Mouse (Mus musculus): ENCODE data around the gene Npr2. TPM values are rescaled to one million over a fixed set of nuclear protein-coding genes. Genes with fewer than 3 reads are reported as not detected.

Npr2 gene
- polyA plus RNA-seq, 1 experiment from 2014 or later = 29.7 TPM

DNA sequence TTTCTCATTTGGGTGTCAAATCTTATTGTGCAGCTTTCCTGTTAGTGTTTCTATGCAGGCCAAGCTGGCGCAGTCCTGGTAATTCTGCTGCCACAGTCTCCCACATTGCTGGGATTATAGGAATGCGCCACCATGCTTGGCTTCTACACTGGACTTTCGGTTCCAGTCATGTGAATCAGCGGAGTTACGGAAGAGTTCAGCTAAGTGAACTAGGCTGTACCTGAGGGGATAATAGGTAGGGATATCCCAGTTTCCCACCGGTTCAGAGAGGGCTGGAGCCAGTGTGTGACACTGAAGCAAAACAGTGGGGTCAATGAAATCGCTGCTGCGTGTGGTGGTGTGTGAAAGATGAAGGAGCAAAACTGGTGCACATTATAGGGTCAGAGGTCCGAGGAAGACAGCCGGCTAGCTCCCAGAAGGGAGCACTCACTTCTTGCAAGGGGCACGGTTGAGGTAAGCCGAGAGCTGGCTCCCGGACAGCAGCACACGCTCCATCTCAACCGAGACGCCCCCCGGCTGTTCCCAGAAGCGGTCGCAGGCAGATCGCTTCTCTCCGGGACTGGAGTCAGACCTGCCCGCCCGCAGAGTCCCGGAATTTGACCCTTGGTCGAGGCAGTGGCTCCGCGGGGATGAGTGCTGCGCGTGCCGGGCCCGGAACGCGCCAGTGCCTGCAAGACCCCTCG lies 24.1 kb downstream of the Npr2 start:
- no peaks in the 10 kb centered on the region for H3K27me3 ChIP-seq
- peak overlapping the region; percentile 82 for H3K27ac ChIP-seq
- no peak for ATAC-seq (ENCODE audit: insufficient number of reproducible peaks, insufficient read depth, low FRiP score, low TSS enrichment)
- H3K9me3 ChIP-seq = no peaks in the 10 kb centered on the region
- H3K9ac ChIP-seq = peak overlapping the region; percentile 75
- H3K4me3 ChIP-seq = peak overlapping the region; percentile 62
- H3K36me3 ChIP-seq = no peaks in the 10 kb centered on the region
- H3K4me1 ChIP-seq = peaks cover 19% of the 10 kb centered on the region
- peak overlapping the region; percentile 81 for H3K4me2 ChIP-seq (replicated peaks)
- 5% methylated on average over 34 of the region's 34 CpGs for WGBS

GRCm38 (mm10) chr4:43656339-43657109 lies 24.8 kb downstream of the Npr2 start, which contains the start of gene Hint2:
Gene Hint2 (minus strand): TSS chr4:43656466.
- Histone ChIP-seq H3K27me3 (0 out of 2 replicates have a peak, but pooled peaks cover 5% of the 10 kb centered on the region), H3K36me3 (no peaks in the 10 kb centered on the region), H3K27ac (peak within 1 kb of the TSS; percentile 82), H3K4me1 (peaks cover 19% of the 10 kb centered on the region), H3K9me3 (no peaks in the 10 kb centered on the region), H3K4me2 (replicated peaks) (peak within 1 kb of the TSS; percentile 81), H3K4me3 (peak within 1 kb of the TSS; percentile 62), H3K9ac (peak within 1 kb of the TSS; percentile 75)
- peak; percentile 95 for ATAC-seq (ENCODE audit: insufficient number of reproducible peaks, insufficient read depth, low FRiP score, low TSS enrichment)
- WGBS = under 1% methylated on average over 34 of the region's 34 CpGs

DNA sequence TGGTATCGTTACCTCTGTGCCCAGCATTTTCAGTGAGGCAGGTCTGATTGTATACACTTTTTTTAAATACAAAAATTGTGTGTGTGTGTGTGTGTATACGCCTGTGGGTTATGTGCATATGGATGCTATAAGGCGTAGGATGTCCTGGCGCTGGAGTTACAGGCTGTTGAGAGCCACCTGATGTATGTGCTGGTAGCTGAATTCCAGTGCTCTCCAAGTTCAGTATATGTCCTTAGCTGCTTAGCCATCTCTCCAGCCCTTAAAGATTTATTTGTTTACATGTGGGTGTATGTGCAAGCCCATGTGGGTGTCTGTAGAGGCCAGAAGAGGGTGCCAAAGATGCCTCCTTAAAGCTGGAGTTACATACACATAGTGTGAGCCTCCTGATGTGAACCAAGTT lies 25.4 kb downstream of the Npr2 start:
- H3K4me2 ChIP-seq (replicated peaks) = peak overlapping the region; percentile 81
- H3K36me3 ChIP-seq = no peaks in the 10 kb centered on the region
- WGBS = 53% methylated on average over 4 of the region's 4 CpGs
- H3K27ac ChIP-seq = no peak overlapping the region
- H3K9me3 ChIP-seq = no peaks in the 10 kb centered on the region
- H3K4me3 ChIP-seq = peak overlapping the region; percentile 62; the same call in 1 of the 2 replicates
- no peak for ATAC-seq (ENCODE audit: insufficient number of reproducible peaks, insufficient read depth, low FRiP score, low TSS enrichment)
- no peak overlapping the region for H3K9ac ChIP-seq
- H3K4me1 ChIP-seq = peaks cover 19% of the 10 kb centered on the region
- peaks cover 11% of the 10 kb centered on the region for H3K27me3 ChIP-seq

DNA sequence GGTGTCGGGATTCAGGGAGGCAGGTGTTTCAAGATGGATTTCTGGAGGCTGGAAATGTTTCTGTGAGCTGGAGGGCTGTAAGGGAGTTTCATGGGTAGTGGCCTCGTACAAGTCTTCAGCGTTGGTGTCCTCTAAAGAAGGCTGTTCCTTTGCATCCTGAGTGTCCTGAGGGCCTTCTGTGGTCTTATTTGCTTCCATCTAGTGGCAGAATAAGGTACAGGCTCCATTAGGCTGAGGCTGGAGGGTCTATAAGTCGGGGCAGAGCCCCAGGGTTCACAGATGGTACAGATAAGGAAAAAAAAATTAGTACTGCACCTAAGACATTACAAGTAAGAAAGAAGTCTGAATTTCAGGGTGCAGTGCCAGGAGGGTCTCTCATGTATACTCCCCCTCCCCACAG lies 34.7 kb downstream of the Npr2 start:
- H3K9me3 ChIP-seq = no peaks in the 10 kb centered on the region
- no peak for ATAC-seq (ENCODE audit: insufficient number of reproducible peaks, insufficient read depth, low FRiP score, low TSS enrichment)
- 28% methylated on average over 4 of the region's 4 CpGs for WGBS

DNA sequence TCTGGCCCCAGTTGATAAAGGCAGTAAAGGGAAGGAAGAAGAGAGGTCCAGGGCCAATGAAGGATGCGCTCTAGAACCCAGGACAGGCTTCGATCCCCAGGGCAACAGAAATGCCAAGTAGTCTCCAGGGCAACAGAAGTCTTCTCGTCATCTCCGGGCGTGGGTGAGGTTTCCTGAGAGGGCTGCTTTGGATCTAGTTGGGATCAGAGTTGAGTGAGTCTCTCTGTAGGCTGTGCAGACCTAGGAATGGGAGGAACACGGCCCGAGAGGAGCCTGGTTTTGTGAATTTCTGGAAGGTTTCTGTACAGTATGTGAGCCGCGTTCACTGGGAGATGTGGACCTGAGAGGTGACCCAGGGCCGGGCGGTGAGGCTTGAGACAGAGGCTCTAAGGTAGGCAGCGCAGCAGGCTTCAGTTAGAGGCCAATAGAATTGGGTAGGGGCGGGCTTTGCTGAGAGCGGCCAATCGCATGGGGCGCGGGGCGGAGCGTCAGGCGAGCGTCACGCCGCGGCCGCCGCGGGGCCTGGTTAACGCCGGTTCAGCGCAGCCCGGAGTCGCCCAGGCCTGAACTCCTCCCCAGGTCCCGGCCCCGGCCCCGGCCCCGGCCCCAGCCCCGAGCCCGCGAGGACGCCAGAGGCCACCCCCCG lies 37.2 kb downstream of the Npr2 start, which contains the start of the genes Tmem8b and Fam221b:
TSS of gene Tmem8b (plus strand) at position 190 of the 646 bp plus-strand sequence.
TSS of gene Fam221b (minus strand) at position 364 of the 646 bp plus-strand sequence.
- H3K27me3 ChIP-seq = peaks cover 18% of the 10 kb centered on the region
- H3K9ac ChIP-seq = peak within 1 kb of the TSS; percentile 81
- 2% methylated on average over 37 of the region's 41 CpGs for WGBS
- H3K27ac ChIP-seq = peak within 1 kb of the TSS; percentile 68; the same call in 1 of the 2 replicates
- H3K4me2 ChIP-seq (replicated peaks) = peak within 1 kb of the TSS; percentile 91
- ATAC-seq (ENCODE audit: insufficient number of reproducible peaks, insufficient read depth, low FRiP score, low TSS enrichment) = peak; percentile 90
- 0 out of 2 replicates have a peak, but pooled peaks cover under 1% of the 10 kb centered on the region for H3K36me3 ChIP-seq
- no peaks in the 10 kb centered on the region for H3K9me3 ChIP-seq
- peaks cover 16% of the 10 kb centered on the region for H3K4me1 ChIP-seq
- H3K4me3 ChIP-seq = peak within 1 kb of the TSS; percentile 63

More for the DNA sequence above, 34.7 kb downstream of the Npr2 start:
- no peaks in the 10 kb centered on the region for H3K36me3 ChIP-seq
- H3K27me3 ChIP-seq = peaks cover 37% of the 10 kb centered on the region
- H3K4me3 ChIP-seq = no peak overlapping the region
- H3K27ac ChIP-seq = no peak overlapping the region
- no peak overlapping the region for H3K4me2 ChIP-seq (replicated peaks)
- H3K4me1 ChIP-seq = peaks cover 16% of the 10 kb centered on the region
- H3K9ac ChIP-seq = no peak overlapping the region

- Histone ChIP-seq H3K9me3 (no peaks in the 10 kb centered on the region), H3K27ac (peak overlapping the region; percentile 68; the same call in 1 of the 2 replicates), H3K36me3 (peaks cover 5% of the 10 kb centered on the region; the same call in 1 of the 2 replicates), H3K4me1 (peaks cover 16% of the 10 kb centered on the region), H3K4me3 (peak overlapping the region; percentile 63), H3K9ac (peak overlapping the region; percentile 81), H3K4me2 (replicated peaks) (peak overlapping the region; percentile 91), H3K27me3 (peaks cover 17% of the 10 kb centered on the region)
- peak; percentile 71 for ATAC-seq (ENCODE audit: insufficient number of reproducible peaks, insufficient read depth, low FRiP score, low TSS enrichment)
- WGBS = under 1% methylated on average over 16 of the region's 25 CpGs
These were observed 37.7 kb downstream of the Npr2 start for GRCm38 (mm10) chr4:43669428-43669794.

GRCm38 (mm10) chr4:43672070-43672469 lies 40.3 kb downstream of the Npr2 start:
- H3K4me3 ChIP-seq = no peak overlapping the region
- peaks cover 27% of the 10 kb centered on the region for H3K36me3 ChIP-seq
- WGBS = 6% methylated on average over 2 of the region's 2 CpGs
- ATAC-seq (ENCODE audit: insufficient number of reproducible peaks, insufficient read depth, low FRiP score, low TSS enrichment) = no peak
- no peaks in the 10 kb centered on the region for H3K9me3 ChIP-seq
- H3K4me1 ChIP-seq = peaks cover 16% of the 10 kb centered on the region
- H3K27me3 ChIP-seq = peaks cover 4% of the 10 kb centered on the region; the same call in 1 of the 2 replicates
- H3K4me2 ChIP-seq (replicated peaks) = no peak overlapping the region
- no peak overlapping the region for H3K27ac ChIP-seq
- H3K9ac ChIP-seq = no peak overlapping the region

GRCm38 (mm10) chr4:43673703-43674102 lies 42.0 kb downstream of the Npr2 start:
- WGBS = 75% methylated on average over 8 of the region's 8 CpGs
- Histone ChIP-seq H3K9ac (no peak overlapping the region), H3K4me3 (no peak overlapping the region)

GRCm38 (mm10) chr4:43674974-43675373 lies 43.2 kb downstream of the Npr2 start:
- peaks cover 12% of the 10 kb centered on the region for H3K4me1 ChIP-seq
- peaks cover 43% of the 10 kb centered on the region for H3K36me3 ChIP-seq
- no peak overlapping the region for H3K4me3 ChIP-seq
- no peak for ATAC-seq (ENCODE audit: insufficient number of reproducible peaks, insufficient read depth, low FRiP score, low TSS enrichment)
- H3K9ac ChIP-seq = no peak overlapping the region
- H3K9me3 ChIP-seq = no peaks in the 10 kb centered on the region
- 73% methylated on average over 5 of the region's 5 CpGs for WGBS
- no peak overlapping the region for H3K27ac ChIP-seq
- H3K4me2 ChIP-seq (replicated peaks) = no peak overlapping the region
- no peaks in the 10 kb centered on the region for H3K27me3 ChIP-seq

More at GRCm38 (mm10) chr4:43673703-43674102, 42.0 kb downstream of the Npr2 start:
- no peaks in the 10 kb centered on the region for H3K9me3 ChIP-seq
- H3K27ac ChIP-seq = no peak overlapping the region
- no peak overlapping the region for H3K4me2 ChIP-seq (replicated peaks)
- peaks cover 43% of the 10 kb centered on the region for H3K36me3 ChIP-seq
- peaks cover 16% of the 10 kb centered on the region for H3K4me1 ChIP-seq
- ATAC-seq (ENCODE audit: insufficient number of reproducible peaks, insufficient read depth, low FRiP score, low TSS enrichment) = no peak
- no peaks in the 10 kb centered on the region for H3K27me3 ChIP-seq

DNA sequence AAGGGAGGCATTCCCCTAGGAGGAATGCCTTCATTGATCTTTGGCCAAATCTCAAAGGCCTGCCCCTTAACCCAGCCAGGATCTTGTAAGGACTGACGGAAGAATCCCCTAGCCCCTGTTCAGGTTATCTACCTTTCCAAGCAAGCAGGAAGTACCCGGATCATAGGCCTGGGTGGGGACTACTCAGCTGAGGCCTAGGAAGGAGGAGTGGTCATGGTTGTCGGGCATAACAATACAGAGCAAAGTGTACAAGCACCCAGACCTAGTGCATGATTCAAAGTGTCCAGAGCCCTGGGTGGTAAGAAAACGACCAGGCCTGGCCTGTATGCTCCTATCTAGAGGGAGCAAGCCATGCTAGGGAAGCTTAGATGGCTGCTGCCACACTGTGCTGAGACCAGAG lies 43.9 kb downstream of the Npr2 start:
- Histone ChIP-seq H3K9ac (no peak overlapping the region), H3K36me3 (peaks cover 45% of the 10 kb centered on the region), H3K4me2 (replicated peaks) (no peak overlapping the region), H3K4me3 (no peak overlapping the region), H3K27me3 (no peaks in the 10 kb centered on the region), H3K27ac (no peak overlapping the region), H3K9me3 (no peaks in the 10 kb centered on the region), H3K4me1 (peaks cover 7% of the 10 kb centered on the region)
- no peak for ATAC-seq (ENCODE audit: insufficient number of reproducible peaks, insufficient read depth, low FRiP score, low TSS enrichment)
- WGBS = 73% methylated on average over 4 of the region's 4 CpGs

DNA sequence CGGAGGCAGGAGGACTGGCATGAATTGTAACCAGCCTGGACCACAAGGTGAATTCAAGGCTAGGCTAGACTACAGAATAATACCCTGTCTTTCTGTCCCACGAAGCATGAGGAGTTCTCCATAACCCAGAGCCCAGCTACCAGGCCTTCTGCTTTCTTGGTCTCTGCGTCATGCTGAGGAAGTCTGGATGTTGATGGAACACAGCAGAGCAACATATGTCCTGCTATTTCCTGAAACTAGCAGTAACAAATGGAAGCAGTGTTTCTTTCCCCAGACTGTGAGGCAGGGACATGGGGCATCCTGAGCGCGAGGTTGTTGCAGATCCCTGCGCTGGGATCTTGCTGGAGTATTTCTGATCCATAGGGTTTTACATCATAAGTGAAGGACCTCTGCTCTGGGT lies 46.8 kb downstream of the Npr2 start:
- Histone ChIP-seq H3K4me2 (replicated peaks) (no peak overlapping the region), H3K27ac (no peak overlapping the region), H3K9me3 (no peaks in the 10 kb centered on the region), H3K4me1 (no peaks in the 10 kb centered on the region), H3K4me3 (no peak overlapping the region), H3K36me3 (peaks cover 66% of the 10 kb centered on the region), H3K27me3 (no peaks in the 10 kb centered on the region), H3K9ac (no peak overlapping the region)
- 83% methylated on average over 6 of the region's 6 CpGs for WGBS
- no peak for ATAC-seq (ENCODE audit: insufficient number of reproducible peaks, insufficient read depth, low FRiP score, low TSS enrichment)
